Mouse (Mus musculus) layer of hippocampus, adult 18-20 months (tissue): ENCODE measurements at regions not wholly inside any gene's neighbourhood (a gene's known extent, or its start where the extent isn't known, plus 50 kb on each side); places are given as distances from the start of the nearest gene placed in this dataset.
A peak's percentile ranks its signal among the peaks of the same experiment; 100 is the strongest.

Source experiments
- DNase-seq, 2 experiments: peaks; one replicate each; pipeline ENCODE4 v3.0.0; 2022; ENCODE audit warnings: low spot score in 2 of 2

DNA sequence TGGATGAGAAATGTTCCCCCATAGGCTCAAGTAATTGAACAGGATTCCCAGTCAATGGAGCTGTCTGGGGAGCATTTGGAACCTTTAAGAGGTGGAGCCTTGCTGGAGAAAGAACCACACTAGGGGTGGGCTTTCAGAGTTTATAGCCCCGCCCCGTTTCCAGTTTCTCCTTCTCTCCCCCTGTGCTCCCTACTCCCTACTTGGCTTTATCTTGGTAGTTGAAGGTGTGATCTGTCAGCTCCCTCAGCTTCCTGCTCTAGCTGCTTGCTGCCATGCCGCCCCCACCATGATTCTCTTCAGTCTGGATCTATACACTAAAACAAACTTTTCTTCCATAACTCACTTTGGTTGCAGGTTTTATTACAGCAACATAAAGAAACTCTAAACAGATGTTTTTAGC is 59.5 kb upstream of the Pabpc6 start:
- no peak for DNase-seq

DNA sequence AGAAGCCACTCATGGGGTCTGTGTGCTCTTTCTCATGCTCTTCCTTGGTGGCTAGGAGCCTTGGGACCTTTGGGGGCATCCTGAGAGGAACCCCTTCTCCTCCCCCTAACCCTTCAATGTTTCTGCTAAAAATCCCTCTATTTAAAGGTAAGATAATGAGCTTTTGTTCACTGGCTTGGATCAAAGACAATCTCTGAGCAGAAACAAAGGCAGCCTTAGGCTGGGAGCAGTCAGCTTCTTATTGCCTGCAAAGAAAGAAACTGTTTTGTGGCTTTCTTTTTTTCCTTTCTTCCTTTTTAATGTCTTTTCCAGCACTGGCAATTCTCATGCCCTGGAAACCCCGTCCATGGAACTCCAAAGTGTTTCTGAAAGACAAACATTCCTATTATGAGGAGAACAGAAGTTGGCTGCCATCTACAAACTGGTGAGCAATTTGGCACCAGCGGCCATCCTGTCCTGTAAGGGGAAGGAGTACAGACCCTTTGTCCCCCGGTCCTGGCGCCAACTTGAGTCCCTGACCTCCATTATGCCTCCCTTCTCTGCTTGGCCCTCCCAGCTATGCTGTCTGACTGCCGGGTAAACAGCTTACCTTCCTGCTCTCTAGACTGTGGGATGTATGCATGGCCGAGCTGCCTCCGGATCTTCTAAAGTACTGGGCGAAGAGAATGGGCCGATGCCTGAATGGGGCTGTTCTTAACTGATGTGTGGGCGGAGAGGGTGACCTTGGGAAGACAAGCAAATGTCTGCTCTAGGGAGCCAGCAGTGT is 56.4 kb upstream of the Pabpc6 start:
- peak; percentile 30 to 58 for DNase-seq

DNA sequence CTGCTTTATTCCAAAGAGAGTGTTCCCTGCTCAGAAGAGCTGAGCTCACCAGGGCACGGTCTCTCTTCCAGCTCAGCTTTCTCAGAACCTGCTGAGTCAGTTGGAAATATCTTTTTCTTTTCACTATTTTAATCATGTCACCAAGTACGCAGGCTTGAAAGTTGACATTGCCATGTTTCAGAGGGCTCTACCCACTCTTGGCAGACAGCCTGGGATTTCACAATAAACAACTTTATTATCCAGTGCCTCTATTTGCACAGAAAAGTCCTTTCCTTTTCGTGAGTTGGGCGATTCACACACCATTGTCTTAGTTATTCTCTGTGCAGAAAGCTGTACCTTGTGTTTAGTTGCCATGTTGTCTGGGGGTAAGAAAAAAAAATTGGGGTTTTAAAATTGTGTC is 54.0 kb upstream of the Pabpc6 start:
- peak in 1 of 2 experiments; percentile 54 for DNase-seq

GRCm38 (mm10) chr17:9722709-9723108 is 53.2 kb upstream of the Pabpc6 start:
- no peak for DNase-seq
